Mouse (Mus musculus) kidney, postnatal 25 days (tissue): ENCODE measurements at regions not wholly inside any gene's neighbourhood (a gene's known extent, or its start where the extent isn't known, plus 50 kb on each side); places are given as distances from the start of the nearest gene placed in this dataset.

Source experiments
- DNase-seq, 2 experiments: peaks; one replicate each; pipeline ENCODE4 v3.0.0; 2021; ENCODE audit warnings: mixed read lengths in 2 of 2

- no peak for DNase-seq
Measured at GRCm38 (mm10) chr15:49043035-49043434, 4841.7 kb upstream of the Gm7489 start.

GRCm38 (mm10) chr15:49065069-49065468 lies 4819.6 kb upstream of the Gm7489 start:
- no peak for DNase-seq

DNA sequence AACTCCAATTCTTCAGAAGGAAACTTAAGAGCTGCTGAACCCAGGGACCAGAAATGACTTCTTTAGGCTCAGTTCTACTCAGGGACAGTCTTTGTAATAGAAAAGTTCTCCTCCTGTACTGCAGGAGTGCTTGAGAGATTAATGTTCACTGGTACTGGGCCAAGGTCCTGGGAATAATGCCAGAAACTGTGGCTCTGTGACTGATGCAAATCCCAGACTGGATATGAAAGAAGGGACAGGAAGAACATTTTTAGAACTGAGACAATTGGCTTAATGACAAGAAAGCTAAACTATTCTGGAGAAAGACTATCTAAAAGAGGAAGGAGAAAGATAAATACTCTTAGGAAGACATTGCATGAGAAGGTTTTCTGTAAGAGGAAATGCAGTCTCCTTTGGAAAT lies 4818.8 kb upstream of the Gm7489 start:
- peak; percentile 86 to 92 for DNase-seq

GRCm38 (mm10) chr15:49066367-49066766 lies 4818.3 kb upstream of the Gm7489 start:
- DNase-seq = no peak
